Mouse (Mus musculus): ENCODE measurements around the gene Srrt. TPM values are rescaled to one million over a fixed set of nuclear protein-coding genes. Genes with fewer than 3 reads are reported as not detected.

The Srrt gene
- polyA plus RNA-seq, 1 experiment from 2014 or later, result 113 TPM

- ATAC-seq, result no peak
- no peaks in the 10 kb centered on the region for H3K27me3 ChIP-seq (replicated peaks; ENCODE audit: control insufficient read depth, insufficient read depth, low read length)
- H3K27ac ChIP-seq (ENCODE audit: low read length), result no peak overlapping the region
- H3K4me2 ChIP-seq (ENCODE audit: low read depth, low read length), result peak overlapping the region; percentile 57
- H3K36me3 ChIP-seq (ENCODE audit: control insufficient read depth, insufficient read depth, low read length), result peaks cover 28% of the 10 kb centered on the region
- peak overlapping the region; percentile 88 for H3K4me3 ChIP-seq (ENCODE audit: low read length)
- 46% methylated on average over 3 of the region's 3 CpGs for WGBS
- H3K4me1 ChIP-seq (ENCODE audit: control insufficient read depth, insufficient read depth, low read length), result peaks cover 19% of the 10 kb centered on the region
- peak overlapping the region; percentile 50 for H3K9ac ChIP-seq (ENCODE audit: low read depth, low read length)
- 0 out of 2 replicates have a peak, but pooled peaks cover 3% of the 10 kb centered on the region for H3K9me3 ChIP-seq (ENCODE audit: control insufficient read depth, low read length)
These were observed 1.7 kb downstream of the Srrt start for GRCm38 (mm10) chr5:137305822-137306221.

GRCm38 (mm10) chr5:137304816-137305215 lies 2.7 kb downstream of the Srrt start:
- Histone ChIP-seq H3K9ac (ENCODE audit: low read depth, low read length) (no peak overlapping the region), H3K4me1 (ENCODE audit: control insufficient read depth, insufficient read depth, low read length) (peaks cover 19% of the 10 kb centered on the region), H3K27ac (ENCODE audit: low read length) (no peak overlapping the region), H3K4me3 (ENCODE audit: low read length) (peak overlapping the region; percentile 5; the same call in 1 of the 2 replicates), H3K9me3 (ENCODE audit: control insufficient read depth, low read length) (0 out of 2 replicates have a peak, but pooled peaks cover 3% of the 10 kb centered on the region), H3K36me3 (ENCODE audit: control insufficient read depth, insufficient read depth, low read length) (peaks cover 29% of the 10 kb centered on the region), H3K4me2 (ENCODE audit: low read depth, low read length) (peak overlapping the region; percentile 57; the same call in 1 of the 2 replicates), H3K27me3 (replicated peaks; ENCODE audit: control insufficient read depth, insufficient read depth, low read length) (no peaks in the 10 kb centered on the region)
- 54% methylated on average over 4 of the region's 4 CpGs for WGBS
- ATAC-seq, result no peak

- H3K4me3 ChIP-seq (ENCODE audit: low read length), result no peak overlapping the region
- peaks cover 19% of the 10 kb centered on the region for H3K4me1 ChIP-seq (ENCODE audit: control insufficient read depth, insufficient read depth, low read length)
- no peak overlapping the region for H3K4me2 ChIP-seq (ENCODE audit: low read depth, low read length)
- H3K9me3 ChIP-seq (ENCODE audit: control insufficient read depth, low read length), result 0 out of 2 replicates have a peak, but pooled peaks cover 3% of the 10 kb centered on the region
- H3K36me3 ChIP-seq (ENCODE audit: control insufficient read depth, insufficient read depth, low read length), result peaks cover 23% of the 10 kb centered on the region
- no peak for ATAC-seq
- H3K27me3 ChIP-seq (replicated peaks; ENCODE audit: control insufficient read depth, insufficient read depth, low read length), result no peaks in the 10 kb centered on the region
- no peak overlapping the region for H3K9ac ChIP-seq (ENCODE audit: low read depth, low read length)
- 64% methylated on average over 3 of the region's 3 CpGs for whole genome bisulfite sequencing
- H3K27ac ChIP-seq (ENCODE audit: low read length), result no peak overlapping the region
These were observed 3.3 kb downstream of the Srrt start for GRCm38 (mm10) chr5:137304165-137304564.

GRCm38 (mm10) chr5:137303609-137304008 lies 3.9 kb downstream of the Srrt start:
- H3K4me1 ChIP-seq (ENCODE audit: control insufficient read depth, insufficient read depth, low read length), result peaks cover 19% of the 10 kb centered on the region
- no peak overlapping the region for H3K4me2 ChIP-seq (ENCODE audit: low read depth, low read length)
- H3K9me3 ChIP-seq (ENCODE audit: control insufficient read depth, low read length), result 0 out of 2 replicates have a peak, but pooled peaks cover 3% of the 10 kb centered on the region
- H3K27me3 ChIP-seq (replicated peaks; ENCODE audit: control insufficient read depth, insufficient read depth, low read length), result no peaks in the 10 kb centered on the region
- 71% methylated on average over 4 of the region's 4 CpGs for WGBS
- H3K9ac ChIP-seq (ENCODE audit: low read depth, low read length), result no peak overlapping the region
- no peak overlapping the region for H3K27ac ChIP-seq (ENCODE audit: low read length)
- peaks cover 21% of the 10 kb centered on the region for H3K36me3 ChIP-seq (ENCODE audit: control insufficient read depth, insufficient read depth, low read length)
- no peak for ATAC-seq
- H3K4me3 ChIP-seq (ENCODE audit: low read length), result no peak overlapping the region

GRCm38 (mm10) chr5:137301253-137301652 lies 6.2 kb downstream of the Srrt start:
- Histone ChIP-seq H3K9me3 (ENCODE audit: control insufficient read depth, low read length) (no peaks in the 10 kb centered on the region), H3K9ac (ENCODE audit: low read depth, low read length) (no peak overlapping the region), H3K4me2 (ENCODE audit: low read depth, low read length) (no peak overlapping the region), H3K27me3 (replicated peaks; ENCODE audit: control insufficient read depth, insufficient read depth, low read length) (no peaks in the 10 kb centered on the region), H3K4me1 (ENCODE audit: control insufficient read depth, insufficient read depth, low read length) (peaks cover 18% of the 10 kb centered on the region), H3K4me3 (ENCODE audit: low read length) (no peak overlapping the region), H3K27ac (ENCODE audit: low read length) (no peak overlapping the region), H3K36me3 (ENCODE audit: control insufficient read depth, insufficient read depth, low read length) (peaks cover 36% of the 10 kb centered on the region)
- WGBS, result 77% methylated on average over 20 of the region's 21 CpGs
- ATAC-seq, result no peak

GRCm38 (mm10) chr5:137299240-137299639 lies 8.2 kb downstream of the Srrt start:
- Histone ChIP-seq H3K27me3 (replicated peaks; ENCODE audit: control insufficient read depth, insufficient read depth, low read length) (no peaks in the 10 kb centered on the region), H3K4me3 (ENCODE audit: low read length) (no peak overlapping the region), H3K9ac (ENCODE audit: low read depth, low read length) (no peak overlapping the region), H3K4me2 (ENCODE audit: low read depth, low read length) (no peak overlapping the region), H3K9me3 (ENCODE audit: control insufficient read depth, low read length) (no peaks in the 10 kb centered on the region), H3K4me1 (ENCODE audit: control insufficient read depth, insufficient read depth, low read length) (peaks cover 12% of the 10 kb centered on the region), H3K27ac (ENCODE audit: low read length) (no peak overlapping the region), H3K36me3 (ENCODE audit: control insufficient read depth, insufficient read depth, low read length) (peaks cover 48% of the 10 kb centered on the region)
- ATAC-seq, result no peak
- WGBS, result 91% methylated on average over 7 of the region's 7 CpGs

- Histone ChIP-seq H3K36me3 (ENCODE audit: control insufficient read depth, insufficient read depth, low read length) (peaks cover 40% of the 10 kb centered on the region), H3K27ac (ENCODE audit: low read length) (no peak overlapping the region), H3K9ac (ENCODE audit: low read depth, low read length) (no peak overlapping the region), H3K4me1 (ENCODE audit: control insufficient read depth, insufficient read depth, low read length) (peaks cover 16% of the 10 kb centered on the region), H3K4me2 (ENCODE audit: low read depth, low read length) (no peak overlapping the region), H3K9me3 (ENCODE audit: control insufficient read depth, low read length) (no peaks in the 10 kb centered on the region), H3K4me3 (ENCODE audit: low read length) (no peak overlapping the region), H3K27me3 (replicated peaks; ENCODE audit: control insufficient read depth, insufficient read depth, low read length) (no peaks in the 10 kb centered on the region)
- ATAC-seq, result no peak
- 90% methylated on average over 14 of the region's 14 CpGs for WGBS
These were observed 10.3 kb downstream of the Srrt start for GRCm38 (mm10) chr5:137297126-137297525.

GRCm38 (mm10) chr5:137295712-137296111 lies 11.8 kb downstream of the Srrt start:
- ATAC-seq, result no peak
- Histone ChIP-seq H3K4me1 (ENCODE audit: control insufficient read depth, insufficient read depth, low read length) (peaks cover 19% of the 10 kb centered on the region), H3K9me3 (ENCODE audit: control insufficient read depth, low read length) (no peaks in the 10 kb centered on the region), H3K36me3 (ENCODE audit: control insufficient read depth, insufficient read depth, low read length) (peaks cover 40% of the 10 kb centered on the region), H3K27ac (ENCODE audit: low read length) (no peak overlapping the region), H3K9ac (ENCODE audit: low read depth, low read length) (no peak overlapping the region), H3K27me3 (replicated peaks; ENCODE audit: control insufficient read depth, insufficient read depth, low read length) (peaks cover 3% of the 10 kb centered on the region), H3K4me2 (ENCODE audit: low read depth, low read length) (no peak overlapping the region), H3K4me3 (ENCODE audit: low read length) (no peak overlapping the region)
- WGBS, result 91% methylated on average over 15 of the region's 15 CpGs

GRCm38 (mm10) chr5:137295296-137295695 lies 12.2 kb downstream of the Srrt start:
- ATAC-seq, result no peak
- H3K27me3 ChIP-seq (replicated peaks; ENCODE audit: control insufficient read depth, insufficient read depth, low read length), result peaks cover 3% of the 10 kb centered on the region
- H3K4me3 ChIP-seq (ENCODE audit: low read length), result peak overlapping the region; percentile 69
- H3K9ac ChIP-seq (ENCODE audit: low read depth, low read length), result peak overlapping the region; percentile 76
- no peaks in the 10 kb centered on the region for H3K9me3 ChIP-seq (ENCODE audit: control insufficient read depth, low read length)
- peak overlapping the region; percentile 84 for H3K27ac ChIP-seq (ENCODE audit: low read length)
- peaks cover 37% of the 10 kb centered on the region for H3K36me3 ChIP-seq (ENCODE audit: control insufficient read depth, insufficient read depth, low read length)
- WGBS, result 76% methylated on average over 9 of the region's 9 CpGs
- peak overlapping the region; percentile 99 for H3K4me2 ChIP-seq (ENCODE audit: low read depth, low read length)
- H3K4me1 ChIP-seq (ENCODE audit: control insufficient read depth, insufficient read depth, low read length), result peaks cover 21% of the 10 kb centered on the region

- H3K4me3 ChIP-seq (ENCODE audit: low read length), result peak overlapping the region; percentile 69
- no peaks in the 10 kb centered on the region for H3K9me3 ChIP-seq (ENCODE audit: control insufficient read depth, low read length)
- H3K9ac ChIP-seq (ENCODE audit: low read depth, low read length), result peak overlapping the region; percentile 76
- peak; percentile 53 for ATAC-seq
- peaks cover 25% of the 10 kb centered on the region for H3K4me1 ChIP-seq (ENCODE audit: control insufficient read depth, insufficient read depth, low read length)
- peaks cover 33% of the 10 kb centered on the region for H3K36me3 ChIP-seq (ENCODE audit: control insufficient read depth, insufficient read depth, low read length)
- H3K27me3 ChIP-seq (replicated peaks; ENCODE audit: control insufficient read depth, insufficient read depth, low read length), result peaks cover 3% of the 10 kb centered on the region
- peak overlapping the region; percentile 84 for H3K27ac ChIP-seq (ENCODE audit: low read length)
- peak overlapping the region; percentile 99 for H3K4me2 ChIP-seq (ENCODE audit: low read depth, low read length)
- 11% methylated on average over 18 of the region's 18 CpGs for WGBS
These were observed 12.8 kb downstream of the Srrt start for GRCm38 (mm10) chr5:137294744-137295093.
